Mouse (Mus musculus): ENCODE data around the gene Edaradd. TPM values are rescaled to one million over a fixed set of nuclear protein-coding genes. Genes with fewer than 3 reads are reported as not detected.
A peak's percentile ranks its signal among the peaks of the same experiment; 100 is the strongest.

The Edaradd gene
- 3.1 TPM in 2 replicates for polyA plus RNA-seq (2014; fragmentation: Nextera tagmentation; extraction: Ambion mirVana)

DNA sequence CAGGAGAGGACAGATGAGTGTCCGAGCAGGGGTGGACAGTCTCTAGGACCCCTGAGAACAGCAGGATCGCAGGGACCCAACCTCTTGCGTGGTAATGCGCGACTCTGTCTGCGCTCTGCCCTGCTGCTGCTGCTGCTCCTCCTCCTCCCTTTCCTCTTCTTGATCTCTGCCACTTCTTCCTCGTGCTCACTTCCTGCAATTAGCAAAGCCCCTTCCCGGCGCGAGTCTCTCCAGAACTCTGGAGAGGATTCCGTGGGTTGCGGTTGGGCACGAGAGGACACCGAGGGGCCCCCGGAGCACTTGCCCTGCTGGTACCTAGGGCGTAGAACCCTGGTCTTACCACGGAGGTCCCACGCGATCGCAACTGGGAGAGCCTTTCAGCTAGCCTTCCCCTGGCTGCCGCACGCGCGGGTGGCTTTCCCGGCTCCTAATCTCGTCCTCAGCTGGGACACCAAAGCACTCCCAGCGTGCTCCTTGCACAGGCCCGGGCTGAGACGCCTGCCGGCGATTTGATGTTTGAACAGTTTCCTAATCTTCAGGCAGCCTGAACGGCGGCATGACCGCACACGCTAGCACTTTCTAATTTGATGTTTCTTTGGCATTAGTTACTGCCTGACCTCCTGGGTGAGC lies at the start of gene Edaradd:
Gene Edaradd (minus strand): TSS at position 484 of the 630 bp plus-strand sequence.
- Histone ChIP-seq H3K4me3 (ENCODE audit: low read depth, low read length) (peak within 1 kb of the TSS; percentile 56), H3K9ac (replicated peaks; ENCODE audit: low read length) (peak within 1 kb of the TSS; percentile 68), H3K9me3 (replicated peaks; ENCODE audit: control insufficient read depth, low read length) (no peaks in the 10 kb centered on the region), H3K4me2 (ENCODE audit: low read depth, low read length) (peak within 1 kb of the TSS; percentile 91), H3K27ac (replicated peaks; ENCODE audit: low read depth, low read length) (no peak within 1 kb of the TSS), H3K4me1 (ENCODE audit: control insufficient read depth, insufficient read depth, low read length) (no peaks in the 10 kb centered on the region), H3K27me3 (ENCODE audit: control insufficient read depth, insufficient read depth, low read length) (no peaks in the 10 kb centered on the region), H3K36me3 (replicated peaks; ENCODE audit: control insufficient read depth, insufficient read depth, low read depth, low read length) (no peaks in the 10 kb centered on the region)
- DNase-seq (ENCODE audit: low spot score) = peak; percentile 81
- ATAC-seq (replicated peaks; ENCODE audit: insufficient number of reproducible peaks, low FRiP score, low TSS enrichment, low read depth) = peak; percentile 70
- WGBS = under 1% methylated on average over 35 of the region's 35 CpGs

DNA sequence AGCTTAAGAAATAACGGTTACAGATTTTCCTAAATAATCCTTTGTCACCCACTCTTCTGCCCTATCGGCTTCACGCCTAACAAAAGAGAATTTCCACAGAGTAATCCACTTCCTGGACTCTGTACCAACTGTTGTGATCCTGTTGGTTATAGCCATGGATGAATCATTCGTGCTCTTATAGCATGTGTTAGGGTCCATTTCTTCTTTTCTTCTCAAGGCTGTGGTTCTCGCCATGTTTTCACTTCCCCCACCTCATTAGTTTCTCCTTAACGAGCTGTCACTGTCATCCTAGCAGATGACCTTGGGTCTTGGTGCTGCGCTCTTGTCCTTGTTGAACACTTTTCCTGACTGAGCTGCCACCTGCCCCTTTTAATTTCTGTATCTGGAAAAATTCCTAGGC lies 49.5 kb upstream of the Edaradd start:
- no peak overlapping the region for H3K9ac ChIP-seq (replicated peaks; ENCODE audit: low read length)
- H3K36me3 ChIP-seq (replicated peaks; ENCODE audit: control insufficient read depth, insufficient read depth, low read depth, low read length) = no peaks in the 10 kb centered on the region
- no peak for DNase-seq (ENCODE audit: low spot score)
- no peak overlapping the region for H3K27ac ChIP-seq (replicated peaks; ENCODE audit: low read depth, low read length)
- H3K4me2 ChIP-seq (ENCODE audit: low read depth, low read length) = no peak overlapping the region
- whole genome bisulfite sequencing = 81% methylated on average over 7 of the region's 7 CpGs
- no peak for ATAC-seq (replicated peaks; ENCODE audit: insufficient number of reproducible peaks, low FRiP score, low TSS enrichment, low read depth)
- H3K27me3 ChIP-seq (ENCODE audit: control insufficient read depth, insufficient read depth, low read length) = no peaks in the 10 kb centered on the region
- H3K4me3 ChIP-seq (ENCODE audit: low read depth, low read length) = no peak overlapping the region
- H3K9me3 ChIP-seq (replicated peaks; ENCODE audit: control insufficient read depth, low read length) = no peaks in the 10 kb centered on the region
- no peaks in the 10 kb centered on the region for H3K4me1 ChIP-seq (ENCODE audit: control insufficient read depth, insufficient read depth, low read length)

DNA sequence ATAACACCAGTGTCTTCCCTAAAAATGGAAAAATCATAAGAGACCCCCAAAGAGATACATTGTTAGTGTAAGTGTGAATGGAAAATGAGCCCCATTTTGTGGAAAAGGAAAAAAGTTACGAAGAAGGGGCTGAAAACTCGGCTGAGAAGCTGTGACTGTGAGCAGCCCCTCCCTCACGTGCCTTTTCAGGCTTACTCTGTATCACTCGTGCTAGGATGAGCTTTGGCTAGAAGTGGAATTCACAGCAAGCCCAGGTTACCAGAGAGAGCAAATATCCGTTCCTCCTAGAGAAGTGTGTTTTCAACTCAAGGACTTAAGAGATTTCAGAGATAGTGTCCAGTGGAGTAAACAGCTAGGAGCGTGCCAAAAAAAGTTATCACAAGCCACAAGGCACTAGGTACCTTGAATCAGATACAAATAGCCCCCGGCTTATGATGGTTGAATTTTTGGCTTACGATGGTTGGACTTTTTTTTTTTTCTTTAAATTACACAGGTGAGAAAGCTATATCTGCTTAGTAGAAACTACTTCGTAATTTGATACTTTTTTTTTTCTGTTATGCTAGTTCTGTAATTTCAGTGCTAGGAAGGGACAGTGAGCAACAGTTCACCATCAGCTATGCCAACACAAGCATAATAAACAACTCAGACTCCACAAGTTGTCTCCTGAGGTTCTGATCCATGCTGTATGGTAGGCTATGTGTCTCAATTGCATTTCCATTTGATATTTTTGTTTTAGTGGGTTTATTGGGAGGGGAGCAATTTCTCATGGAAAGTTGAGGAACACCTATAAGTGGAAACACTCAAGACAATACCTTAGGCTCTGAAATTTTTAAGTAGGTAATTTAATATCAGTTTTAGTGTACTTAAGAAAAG lies 48.6 kb upstream of the Edaradd start:
- Histone ChIP-seq H3K36me3 (replicated peaks; ENCODE audit: control insufficient read depth, insufficient read depth, low read depth, low read length) (no peaks in the 10 kb centered on the region), H3K27me3 (ENCODE audit: control insufficient read depth, insufficient read depth, low read length) (no peaks in the 10 kb centered on the region), H3K27ac (replicated peaks; ENCODE audit: low read depth, low read length) (no peak overlapping the region), H3K4me1 (ENCODE audit: control insufficient read depth, insufficient read depth, low read length) (no peaks in the 10 kb centered on the region), H3K9ac (replicated peaks; ENCODE audit: low read length) (no peak overlapping the region), H3K4me3 (ENCODE audit: low read depth, low read length) (no peak overlapping the region), H3K4me2 (ENCODE audit: low read depth, low read length) (no peak overlapping the region), H3K9me3 (replicated peaks; ENCODE audit: control insufficient read depth, low read length) (no peaks in the 10 kb centered on the region)
- ATAC-seq (replicated peaks; ENCODE audit: insufficient number of reproducible peaks, low FRiP score, low TSS enrichment, low read depth) (no peak), DNase-seq (ENCODE audit: low spot score) (no peak)
- WGBS = 66% methylated on average over 9 of the region's 9 CpGs

DNA sequence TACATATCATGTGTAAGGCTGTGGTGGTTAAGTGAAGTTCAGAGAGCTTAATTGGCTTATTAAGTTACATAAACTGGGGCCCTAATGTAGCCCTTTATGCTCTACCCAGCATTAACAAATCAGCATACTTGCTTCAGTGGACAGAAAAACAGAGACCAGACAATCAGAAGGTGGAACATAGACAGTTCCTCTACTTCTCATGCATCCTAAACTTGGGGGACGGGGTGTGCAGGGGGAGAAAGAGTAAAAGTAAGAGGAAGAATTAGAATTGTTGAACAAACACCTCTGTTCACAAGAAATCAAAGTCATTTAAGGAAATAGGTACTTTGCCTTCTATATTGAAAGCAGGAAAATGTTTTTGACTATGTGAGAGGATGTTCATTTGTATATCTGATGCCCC lies 47.7 kb upstream of the Edaradd start:
- Histone ChIP-seq H3K27me3 (ENCODE audit: control insufficient read depth, insufficient read depth, low read length) (no peaks in the 10 kb centered on the region), H3K9me3 (replicated peaks; ENCODE audit: control insufficient read depth, low read length) (no peaks in the 10 kb centered on the region), H3K36me3 (replicated peaks; ENCODE audit: control insufficient read depth, insufficient read depth, low read depth, low read length) (no peaks in the 10 kb centered on the region), H3K9ac (replicated peaks; ENCODE audit: low read length) (no peak overlapping the region), H3K4me3 (ENCODE audit: low read depth, low read length) (no peak overlapping the region), H3K27ac (replicated peaks; ENCODE audit: low read depth, low read length) (no peak overlapping the region), H3K4me1 (ENCODE audit: control insufficient read depth, insufficient read depth, low read length) (no peaks in the 10 kb centered on the region), H3K4me2 (ENCODE audit: low read depth, low read length) (no peak overlapping the region)
- no peak for DNase-seq (ENCODE audit: low spot score)
- ATAC-seq (replicated peaks; ENCODE audit: insufficient number of reproducible peaks, low FRiP score, low TSS enrichment, low read depth) = no peak
- WGBS = 71% methylated on average over 1 of the region's 1 CpGs

- Histone ChIP-seq H3K36me3 (replicated peaks; ENCODE audit: control insufficient read depth, insufficient read depth, low read depth, low read length) (no peaks in the 10 kb centered on the region), H3K4me2 (ENCODE audit: low read depth, low read length) (peak within 1 kb of the TSS; percentile 86), H3K9me3 (replicated peaks; ENCODE audit: control insufficient read depth, low read length) (no peaks in the 10 kb centered on the region), H3K9ac (replicated peaks; ENCODE audit: low read length) (peak within 1 kb of the TSS; percentile 68), H3K27ac (replicated peaks; ENCODE audit: low read depth, low read length) (no peak within 1 kb of the TSS), H3K4me1 (ENCODE audit: control insufficient read depth, insufficient read depth, low read length) (no peaks in the 10 kb centered on the region), H3K27me3 (ENCODE audit: control insufficient read depth, insufficient read depth, low read length) (no peaks in the 10 kb centered on the region), H3K4me3 (ENCODE audit: low read depth, low read length) (peak within 1 kb of the TSS; percentile 74)
- under 1% methylated on average over 73 of the region's 73 CpGs for WGBS
- peak; percentile 99 for ATAC-seq (replicated peaks; ENCODE audit: insufficient number of reproducible peaks, low FRiP score, low TSS enrichment, low read depth)
- DNase-seq (ENCODE audit: low spot score) = peak; percentile 100
Measured at GRCm38 (mm10) chr13:12565621-12566390, 45.6 kb upstream of the Edaradd start, which contains the start of gene Ero1lb. Ero1lb (plus strand) TSS chr13:12565874.

DNA sequence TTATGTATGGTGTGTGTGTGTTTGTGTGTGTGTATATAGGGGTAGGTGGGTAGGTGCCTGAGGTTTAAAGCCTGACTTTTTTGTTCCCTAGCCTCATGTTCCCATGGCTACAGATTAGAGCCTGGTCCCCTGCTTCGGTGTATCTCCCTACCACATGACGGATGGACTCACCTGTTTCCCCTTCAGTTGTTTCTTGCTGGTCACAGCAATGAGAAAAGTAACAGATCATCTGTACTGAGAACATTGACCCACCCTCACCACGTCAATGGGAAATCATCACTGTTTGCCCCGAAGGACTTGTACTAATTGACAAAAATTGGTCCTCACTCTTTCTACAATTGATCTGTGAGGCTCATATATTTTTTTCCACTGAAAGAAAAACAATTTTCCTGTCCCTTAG lies 42.0 kb upstream of the Edaradd start:
- no peak overlapping the region for H3K27ac ChIP-seq (replicated peaks; ENCODE audit: low read depth, low read length)
- no peak overlapping the region for H3K4me2 ChIP-seq (ENCODE audit: low read depth, low read length)
- DNase-seq (ENCODE audit: low spot score) (no peak), ATAC-seq (replicated peaks; ENCODE audit: insufficient number of reproducible peaks, low FRiP score, low TSS enrichment, low read depth) (no peak)
- no peak overlapping the region for H3K9ac ChIP-seq (replicated peaks; ENCODE audit: low read length)
- H3K4me1 ChIP-seq (ENCODE audit: control insufficient read depth, insufficient read depth, low read length) = no peaks in the 10 kb centered on the region
- H3K27me3 ChIP-seq (ENCODE audit: control insufficient read depth, insufficient read depth, low read length) = no peaks in the 10 kb centered on the region
- 73% methylated on average over 4 of the region's 4 CpGs for WGBS
- H3K4me3 ChIP-seq (ENCODE audit: low read depth, low read length) = no peak overlapping the region
- H3K36me3 ChIP-seq (replicated peaks; ENCODE audit: control insufficient read depth, insufficient read depth, low read depth, low read length) = no peaks in the 10 kb centered on the region
- H3K9me3 ChIP-seq (replicated peaks; ENCODE audit: control insufficient read depth, low read length) = no peaks in the 10 kb centered on the region

- Histone ChIP-seq H3K9ac (replicated peaks; ENCODE audit: low read length) (no peak overlapping the region), H3K4me3 (ENCODE audit: low read depth, low read length) (no peak overlapping the region), H3K36me3 (replicated peaks; ENCODE audit: control insufficient read depth, insufficient read depth, low read depth, low read length) (no peaks in the 10 kb centered on the region), H3K27me3 (ENCODE audit: control insufficient read depth, insufficient read depth, low read length) (no peaks in the 10 kb centered on the region), H3K4me1 (ENCODE audit: control insufficient read depth, insufficient read depth, low read length) (no peaks in the 10 kb centered on the region), H3K9me3 (replicated peaks; ENCODE audit: control insufficient read depth, low read length) (no peaks in the 10 kb centered on the region), H3K4me2 (ENCODE audit: low read depth, low read length) (no peak overlapping the region), H3K27ac (replicated peaks; ENCODE audit: low read depth, low read length) (no peak overlapping the region)
- WGBS = 60% methylated on average over 2 of the region's 2 CpGs
- ATAC-seq (replicated peaks; ENCODE audit: insufficient number of reproducible peaks, low FRiP score, low TSS enrichment, low read depth) (no peak), DNase-seq (ENCODE audit: low spot score) (no peak)
Measured at GRCm38 (mm10) chr13:12561729-12562128, 41.5 kb upstream of the Edaradd start.
